Mouse (Mus musculus) lung, postnatal 0 days (tissue): ENCODE data around the gene Cd70.

Experiments
- CTCF ChIP-seq: IDR thresholded peaks from 2 replicates; pipeline ENCODE4 v1.5.1; 2016; ENCODE audit warnings: antibody characterized with exemption, mild to moderate bottlenecking
- EP300 ChIP-seq: IDR thresholded peaks from 2 replicates; pipeline ENCODE4 v1.6.1; 2016; ENCODE audit warnings: antibody characterized with exemption, mild to moderate bottlenecking, control low read depth

DNA sequence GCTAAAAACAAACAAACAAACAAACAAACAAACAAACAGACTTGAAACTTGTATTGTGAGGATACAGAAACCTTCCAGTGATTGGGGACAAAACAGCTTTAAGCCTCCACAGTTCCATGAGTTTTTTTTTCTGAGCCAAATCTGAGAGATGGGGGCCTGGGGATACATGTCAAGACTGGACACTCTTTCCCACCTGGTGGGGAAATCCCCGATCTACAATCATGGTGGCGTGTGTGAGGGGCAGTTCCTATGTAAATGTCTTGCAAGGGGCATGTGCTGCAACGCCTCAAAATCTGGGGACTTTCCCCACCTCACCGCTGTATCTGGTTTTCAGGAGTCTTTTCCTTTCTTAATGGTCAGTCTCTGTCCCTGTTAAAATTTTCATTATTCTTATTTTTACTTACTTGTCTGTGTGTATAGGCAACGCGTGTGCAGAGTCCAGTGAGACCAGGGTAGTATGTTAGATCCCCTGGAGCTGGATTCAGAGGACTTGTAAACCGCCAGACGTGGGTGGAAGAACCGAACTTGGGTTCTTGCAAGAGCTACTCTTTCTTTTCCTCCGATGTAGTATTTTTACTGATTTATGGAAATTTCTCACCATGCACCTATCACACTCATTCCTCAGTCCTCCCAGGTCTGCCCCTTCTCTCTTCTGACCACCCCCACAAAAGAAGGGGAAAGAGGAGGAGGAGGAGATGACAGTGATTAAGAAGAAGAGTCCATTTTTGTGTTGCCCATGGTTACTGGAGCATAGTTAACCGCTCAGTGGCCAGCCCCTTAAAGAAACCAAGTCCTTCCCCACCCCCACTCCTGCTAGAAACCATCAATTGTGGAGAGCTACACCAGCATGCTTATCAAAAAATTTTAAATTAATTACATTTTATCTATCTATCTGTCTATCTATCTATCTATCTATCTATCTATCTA is 26.1 kb downstream of the Cd70 start:
- TF ChIP-seq CTCF (no peak), EP300 (no peak)
